Mouse (Mus musculus) Patski (cell line): Measurements from ENCODE around the gene Nsdhl. TPM values are rescaled to one million over a fixed set of nuclear protein-coding genes. Genes with fewer than 3 reads are reported as not detected.

Experiments used
- ATAC-seq: fragments of 100-300 bp; one replicate; pipeline ENCODE4 v1.8.0; 2021
- CTCF ChIA-PET: fragments of 350-600 bp; sonication (Branson Sonifier 250); formaldehyde crosslinking; loops from one replicate; lab custom pipeline; 2022; ENCODE audit warnings: inconsistent platforms; lab: Charles Lee
- POLR2A ChIA-PET: fragments of 350-600 bp; sonication (Branson Sonifier 250); formaldehyde crosslinking; loops from one replicate; lab custom pipeline; 2022; ENCODE audit warnings: antibody characterized with exemption, inconsistent platforms; lab: Charles Lee
- DNase-seq: peaks from one replicate; pipeline ENCODE4 v3.0.0-alpha.2; 2011; ENCODE audit warnings: low read depth, low spot score
- H3K27me3 ChIP-seq: fragments of 371-371 bp; one replicate; pipeline ENCODE4 v1.5.1; 2021
- CTCF ChIP-seq: fragments of 100-300 bp; IDR thresholded peaks from one replicate; pipeline ENCODE4 v1.5.1; 2021
- in situ Hi-C: fragments of 300-500 bp; cut with MboI; formaldehyde crosslinking; loops from 3 replicates; pipeline ENCODE4 v1.11.1; 2018; ENCODE audit warnings: low pct_unique_long_range_greater_than_20kb, mixed read lengths
- polyA plus RNA-seq: library from polyadenylated mRNA; unstranded; gene quantifications from one replicate; pipeline ENCODE4 v1.2.3, GENCODE M21; 2021

The Nsdhl gene
- polyA plus RNA-seq, 1 experiment from 2014 or later = 26.1 TPM

GRCm38 (mm10) chrX:72956486-72956885 lies 38.1 kb downstream of the Nsdhl start:
- CTCF ChIA-PET = no interaction called here

GRCm38 (mm10) chrX:72960431-72960830 lies 42.1 kb downstream of the Nsdhl start:
- DNase-seq (no peak), ATAC-seq (no peak)
- POLR2A ChIA-PET = no interaction called here
- CTCF ChIA-PET = interaction anchor here (0.8 kb wide), 1 partner anchor 9 kb away, joined by 4 read pairs; no protein-coding TSS in a partner anchor
- H3K27me3 ChIP-seq = no peaks in the 10 kb centered on the region
- in situ Hi-C loops = no loop called here
- TF ChIP-seq CTCF = peak; percentile 53

More at GRCm38 (mm10) chrX:72956486-72956885, 38.1 kb downstream of the Nsdhl start:
- TF ChIP-seq CTCF = no peak
- peaks cover 7% of the 10 kb centered on the region for H3K27me3 ChIP-seq
- POLR2A ChIA-PET = no interaction called here
- ATAC-seq (no peak), DNase-seq (no peak)
- in situ Hi-C loops = no loop called here

GRCm38 (mm10) chrX:72961511-72961910 lies 43.2 kb downstream of the Nsdhl start:
- ChIA-PET CTCF (no interaction called here), POLR2A (no interaction called here)
- in situ Hi-C loops = no loop called here
- no peak for DNase-seq
- no peak for TF ChIP-seq CTCF
- no peaks in the 10 kb centered on the region for H3K27me3 ChIP-seq
- no peak for ATAC-seq

GRCm38 (mm10) chrX:72962743-72963142 lies 44.4 kb downstream of the Nsdhl start:
- H3K27me3 ChIP-seq = peaks cover 6% of the 10 kb centered on the region
- DNase-seq (no peak), ATAC-seq (peak; percentile 63)
- no peak for TF ChIP-seq CTCF
- ChIA-PET CTCF (interaction anchor here (1.6 kb wide), 1 partner anchor 12 kb away, joined by 3 read pairs; no protein-coding TSS in a partner anchor), POLR2A (no interaction called here)
- in situ Hi-C loops = no loop called here

GRCm38 (mm10) chrX:72982831-72983230 lies 64.5 kb downstream of the Nsdhl start:
- ChIA-PET CTCF (no interaction called here), POLR2A (no interaction called here)
- in situ Hi-C loops = no loop called here
- DNase-seq (no peak), ATAC-seq (no peak)
- TF ChIP-seq CTCF = no peak
- H3K27me3 ChIP-seq = peaks cover 9% of the 10 kb centered on the region

- in situ Hi-C loops = no loop called here
- CTCF ChIA-PET = no interaction called here
- POLR2A ChIA-PET = no interaction called here
- TF ChIP-seq CTCF = no peak
- ATAC-seq (no peak), DNase-seq (no peak)
- H3K27me3 ChIP-seq = peaks cover 6% of the 10 kb centered on the region
Observed at GRCm38 (mm10) chrX:72985607-72986006, 67.2 kb downstream of the Nsdhl start.

- POLR2A ChIA-PET = no interaction called here
Observed at GRCm38 (mm10) chrX:72986841-72987519, 68.6 kb downstream of the Nsdhl start, which contains the start of gene Zfp185. Gene Zfp185 (plus strand): TSS chrX:72987339.

GRCm38 (mm10) chrX:72987520-72987905 lies 69.2 kb downstream of the Nsdhl start:
- ATAC-seq (no peak), DNase-seq (no peak)
- no peaks in the 10 kb centered on the region for H3K27me3 ChIP-seq
- TF ChIP-seq CTCF = no peak
- ChIA-PET POLR2A (interaction anchor here (1.7 kb wide), 1 partner anchor 18 kb away, joined by 7 read pairs; no protein-coding TSS in a partner anchor), CTCF (no interaction called here)
- in situ Hi-C loops = no loop called here

More at GRCm38 (mm10) chrX:72986841-72987519, 68.6 kb downstream of the Nsdhl start, which contains the start of gene Zfp185:
- TF ChIP-seq CTCF = no peak
- ATAC-seq (peak; percentile 81), DNase-seq (no peak)
- in situ Hi-C loops = no loop called here
- CTCF ChIA-PET = no interaction called here
- H3K27me3 ChIP-seq = no peaks in the 10 kb centered on the region

- POLR2A ChIA-PET = interaction anchor here (1.7 kb wide), 1 partner anchor 17 kb away, joined by 7 read pairs; no protein-coding TSS in a partner anchor
- H3K27me3 ChIP-seq = no peaks in the 10 kb centered on the region
Observed at GRCm38 (mm10) chrX:72988431-72988830, 70.1 kb downstream of the Nsdhl start.

GRCm38 (mm10) chrX:72990581-72990980 lies 72.2 kb downstream of the Nsdhl start:
- H3K27me3 ChIP-seq = no peaks in the 10 kb centered on the region
- ChIA-PET CTCF (no interaction called here), POLR2A (no interaction called here)
- TF ChIP-seq CTCF = no peak
- in situ Hi-C loops = no loop called here
- no peak for ATAC-seq
- no peak for DNase-seq

More at GRCm38 (mm10) chrX:72988431-72988830, 70.1 kb downstream of the Nsdhl start:
- DNase-seq (no peak), ATAC-seq (no peak)
- CTCF ChIA-PET = no interaction called here
- in situ Hi-C loops = no loop called here
- no peak for TF ChIP-seq CTCF

GRCm38 (mm10) chrX:72992291-72992919 lies 74.0 kb downstream of the Nsdhl start:
- POLR2A ChIA-PET = no interaction called here
- no peaks in the 10 kb centered on the region for H3K27me3 ChIP-seq

More at GRCm38 (mm10) chrX:72992291-72992919, 74.0 kb downstream of the Nsdhl start:
- DNase-seq (no peak), ATAC-seq (no peak)
- in situ Hi-C loops = no loop called here
- TF ChIP-seq CTCF = no peak
- CTCF ChIA-PET = interaction anchor here (0.6 to 2.9 kb wide), 7 partner anchors 9 to 47 kb away, joined by 3 to 11 read pairs (median 3); no protein-coding TSS in a partner anchor
